Mouse (Mus musculus): ENCODE measurements around the gene Syn2.

Gene Syn2

GRCm38 (mm10) chr6:115245500-115246058 lies 110.9 kb downstream of the Syn2 start:
- DNase-seq (ENCODE audit: low spot score), result no peak

- no peak for DNase-seq (ENCODE audit: low spot score)
Measured at GRCm38 (mm10) chr6:115251531-115251985, 116.9 kb downstream of the Syn2 start.

- no peak for DNase-seq (ENCODE audit: low spot score)
Measured at GRCm38 (mm10) chr6:115252099-115252873, 117.6 kb downstream of the Syn2 start, which contains the start of gene Timp4. Gene Timp4, minus strand, starts transcription at chr6:115252205.

GRCm38 (mm10) chr6:115255171-115255570 lies 120.5 kb downstream of the Syn2 start:
- DNase-seq (ENCODE audit: low spot score), result no peak

GRCm38 (mm10) chr6:115260507-115260906 lies 125.8 kb downstream of the Syn2 start:
- no peak for DNase-seq (ENCODE audit: low spot score)

- DNase-seq (ENCODE audit: low spot score), result no peak
Measured at GRCm38 (mm10) chr6:115266791-115267190, 132.1 kb downstream of the Syn2 start.

- DNase-seq (ENCODE audit: low spot score), result no peak
Measured at GRCm38 (mm10) chr6:115267916-115268315, 133.2 kb downstream of the Syn2 start.

GRCm38 (mm10) chr6:115268551-115269385 lies 134.1 kb downstream of the Syn2 start:
- no peak for DNase-seq (ENCODE audit: low spot score)

GRCm38 (mm10) chr6:115269561-115269960 lies 134.9 kb downstream of the Syn2 start:
- DNase-seq (ENCODE audit: low spot score), result no peak

- no peak for DNase-seq (ENCODE audit: low spot score)
Measured at GRCm38 (mm10) chr6:115270085-115270484, 135.4 kb downstream of the Syn2 start.

GRCm38 (mm10) chr6:115271326-115271725 lies 136.6 kb downstream of the Syn2 start:
- no peak for DNase-seq (ENCODE audit: low spot score)

- DNase-seq (ENCODE audit: low spot score), result no peak
Measured at GRCm38 (mm10) chr6:115271866-115272271, 137.2 kb downstream of the Syn2 start.

GRCm38 (mm10) chr6:115273346-115273745 lies 138.6 kb downstream of the Syn2 start:
- no peak for DNase-seq (ENCODE audit: low spot score)

- DNase-seq (ENCODE audit: low spot score), result no peak
Measured at GRCm38 (mm10) chr6:115274705-115275104, 140.0 kb downstream of the Syn2 start.

GRCm38 (mm10) chr6:115275116-115275815 lies 140.6 kb downstream of the Syn2 start:
- no peak for DNase-seq (ENCODE audit: low spot score)

- DNase-seq (ENCODE audit: low spot score), result no peak
Measured at GRCm38 (mm10) chr6:115278086-115278485, 143.4 kb downstream of the Syn2 start.

- DNase-seq (ENCODE audit: low spot score), result no peak
Measured at GRCm38 (mm10) chr6:115279639-115280038, 144.9 kb downstream of the Syn2 start.

GRCm38 (mm10) chr6:115284153-115284552 lies 149.5 kb downstream of the Syn2 start:
- no peak for DNase-seq (ENCODE audit: low spot score)

GRCm38 (mm10) chr6:115286441-115286840 lies 151.7 kb downstream of the Syn2 start:
- DNase-seq (ENCODE audit: low spot score), result no peak

- DNase-seq (ENCODE audit: low spot score), result no peak
Measured at GRCm38 (mm10) chr6:115288223-115288622, 153.5 kb downstream of the Syn2 start.

- no peak for DNase-seq (ENCODE audit: low spot score)
Measured at GRCm38 (mm10) chr6:115290561-115290960, 155.9 kb downstream of the Syn2 start.

- no peak for DNase-seq (ENCODE audit: low spot score)
Measured at GRCm38 (mm10) chr6:115291068-115291467, 156.4 kb downstream of the Syn2 start.

All from left cerebral cortex, adult 11 months (tissue).